Mouse (Mus musculus): ENCODE measurements around the gene Necab2. TPM values are rescaled to one million over a fixed set of nuclear protein-coding genes. Genes with fewer than 3 reads are reported as not detected.

The Necab2 gene
- polyA plus RNA-seq, 1 experiment from 2014 or later, result 0.79 TPM

DNA sequence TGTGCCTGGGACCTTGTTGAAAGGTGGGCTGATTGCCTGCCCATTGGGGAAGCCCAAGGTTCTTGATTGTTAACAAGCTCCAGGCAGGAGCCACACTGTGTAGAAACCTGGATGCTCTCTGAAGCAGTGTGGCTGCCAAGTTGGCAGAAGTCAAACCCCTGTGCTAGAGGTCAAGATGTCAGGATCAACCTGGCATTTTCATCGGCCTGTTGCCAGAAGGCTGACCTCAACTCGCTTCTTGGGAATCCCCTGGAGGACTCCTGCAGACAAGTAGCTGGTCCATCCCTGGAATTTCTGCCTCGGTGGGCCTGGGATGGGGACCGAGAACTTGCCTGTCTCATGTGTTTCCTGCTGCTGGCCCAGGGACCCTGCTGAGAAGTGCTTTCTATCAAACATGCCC is 55.6 kb downstream of the Necab2 start:
- H3K4me3 ChIP-seq, result no peak overlapping the region
- WGBS, result 38% methylated on average over 4 of the region's 4 CpGs
- no peak overlapping the region for H3K27ac ChIP-seq (replicated peaks)
- H3K9me3 ChIP-seq, result no peaks in the 10 kb centered on the region
- H3K9ac ChIP-seq, result peak overlapping the region; percentile 28; the same call in 1 of the 2 replicates
- peaks cover 12% of the 10 kb centered on the region for H3K36me3 ChIP-seq
- peaks cover 29% of the 10 kb centered on the region for H3K27me3 ChIP-seq (replicated peaks)
- no peak for ATAC-seq (ENCODE audit: extremely low read depth, insufficient number of reproducible peaks, low FRiP score, low TSS enrichment)
- no peak overlapping the region for H3K4me2 ChIP-seq
- H3K4me1 ChIP-seq, result peaks cover 32% of the 10 kb centered on the region

GRCm38 (mm10) chr8:119503191-119503767 is 56.8 kb downstream of the Necab2 start:
- 51% methylated on average over 10 of the region's 10 CpGs for WGBS
- peaks cover 32% of the 10 kb centered on the region for H3K4me1 ChIP-seq
- H3K9ac ChIP-seq, result no peak overlapping the region
- H3K36me3 ChIP-seq, result peaks cover 24% of the 10 kb centered on the region
- H3K9me3 ChIP-seq, result no peaks in the 10 kb centered on the region
- no peak overlapping the region for H3K27ac ChIP-seq (replicated peaks)
- ATAC-seq (ENCODE audit: extremely low read depth, insufficient number of reproducible peaks, low FRiP score, low TSS enrichment), result no peak
- H3K4me2 ChIP-seq, result no peak overlapping the region
- H3K4me3 ChIP-seq, result no peak overlapping the region
- H3K27me3 ChIP-seq (replicated peaks), result peaks cover 24% of the 10 kb centered on the region

GRCm38 (mm10) chr8:119505488-119505887 is 59.0 kb downstream of the Necab2 start:
- Histone ChIP-seq H3K27me3 (replicated peaks) (peaks cover 24% of the 10 kb centered on the region), H3K9ac (no peak overlapping the region), H3K9me3 (no peaks in the 10 kb centered on the region), H3K4me3 (no peak overlapping the region), H3K4me2 (no peak overlapping the region), H3K4me1 (peaks cover 32% of the 10 kb centered on the region), H3K27ac (replicated peaks) (no peak overlapping the region), H3K36me3 (peaks cover 46% of the 10 kb centered on the region)
- ATAC-seq (ENCODE audit: extremely low read depth, insufficient number of reproducible peaks, low FRiP score, low TSS enrichment), result no peak
- 34% methylated on average over 9 of the region's 9 CpGs for WGBS

DNA sequence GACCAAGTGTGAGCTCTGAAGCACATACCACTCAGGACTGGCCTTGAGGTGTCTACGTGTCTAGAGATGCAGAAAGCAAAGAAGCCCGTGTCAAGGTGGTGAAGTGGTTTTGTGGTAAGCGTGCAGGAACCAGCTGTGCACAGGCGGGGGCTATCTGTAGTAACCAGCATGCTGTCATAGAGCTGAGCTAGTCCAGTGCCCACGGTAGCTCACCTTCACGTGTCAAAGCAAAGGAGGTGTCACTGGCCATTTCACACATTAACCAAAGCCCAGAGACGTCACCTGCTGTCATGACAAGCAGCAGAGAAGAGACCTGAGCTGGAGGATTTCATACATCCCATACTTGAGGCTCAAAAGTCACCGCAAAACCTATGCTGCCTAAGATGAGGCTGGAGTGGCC is 59.6 kb downstream of the Necab2 start:
- H3K27me3 ChIP-seq (replicated peaks), result peaks cover 20% of the 10 kb centered on the region
- no peak for ATAC-seq (ENCODE audit: extremely low read depth, insufficient number of reproducible peaks, low FRiP score, low TSS enrichment)
- peaks cover 32% of the 10 kb centered on the region for H3K4me1 ChIP-seq
- H3K9ac ChIP-seq, result no peak overlapping the region
- 61% methylated on average over 8 of the region's 8 CpGs for WGBS
- no peaks in the 10 kb centered on the region for H3K9me3 ChIP-seq
- H3K36me3 ChIP-seq, result peaks cover 52% of the 10 kb centered on the region
- no peak overlapping the region for H3K27ac ChIP-seq (replicated peaks)
- H3K4me2 ChIP-seq, result no peak overlapping the region
- H3K4me3 ChIP-seq, result no peak overlapping the region

- H3K27me3 ChIP-seq (replicated peaks), result no peaks in the 10 kb centered on the region
- no peak overlapping the region for H3K27ac ChIP-seq (replicated peaks)
- H3K4me1 ChIP-seq, result peaks cover 13% of the 10 kb centered on the region; the same call in 1 of the 2 replicates
- H3K9ac ChIP-seq, result no peak overlapping the region
- no peak for ATAC-seq (ENCODE audit: extremely low read depth, insufficient number of reproducible peaks, low FRiP score, low TSS enrichment)
- H3K4me3 ChIP-seq, result no peak overlapping the region
- no peak overlapping the region for H3K4me2 ChIP-seq
- peaks cover 96% of the 10 kb centered on the region for H3K36me3 ChIP-seq
- H3K9me3 ChIP-seq, result no peaks in the 10 kb centered on the region
- WGBS, result 82% methylated on average over 9 of the region's 9 CpGs
These were observed 64.0 kb downstream of the Necab2 start for GRCm38 (mm10) chr8:119510471-119510870.

- Histone ChIP-seq H3K9me3 (no peaks in the 10 kb centered on the region), H3K36me3 (peaks cover 98% of the 10 kb centered on the region), H3K4me3 (no peak overlapping the region), H3K27ac (replicated peaks) (no peak overlapping the region), H3K4me2 (no peak overlapping the region), H3K27me3 (replicated peaks) (no peaks in the 10 kb centered on the region), H3K9ac (no peak overlapping the region), H3K4me1 (peaks cover 6% of the 10 kb centered on the region; the same call in 1 of the 2 replicates)
- ATAC-seq (ENCODE audit: extremely low read depth, insufficient number of reproducible peaks, low FRiP score, low TSS enrichment), result no peak
- WGBS, result 73% methylated on average over 7 of the region's 7 CpGs
These were observed 65.2 kb downstream of the Necab2 start for GRCm38 (mm10) chr8:119511722-119512121.

DNA sequence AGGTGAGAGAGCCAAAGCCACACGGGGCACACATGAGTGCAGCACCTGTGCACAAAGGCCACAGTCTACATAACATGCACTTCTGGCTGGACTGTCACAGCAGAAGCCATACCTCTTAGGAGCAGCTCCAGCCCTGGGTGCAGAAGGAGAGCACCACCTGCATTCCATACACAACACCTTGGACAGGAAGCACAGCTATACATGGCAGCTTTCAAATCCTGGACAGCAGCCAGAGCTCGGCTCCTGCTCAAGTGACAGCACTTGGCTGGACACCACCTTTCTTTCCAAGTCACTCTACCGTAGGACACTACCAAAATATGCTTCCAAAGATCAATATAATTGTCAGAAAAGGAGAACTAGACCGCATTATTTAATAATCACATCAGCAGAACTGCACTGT is 66.9 kb downstream of the Necab2 start:
- no peaks in the 10 kb centered on the region for H3K9me3 ChIP-seq
- no peak overlapping the region for H3K9ac ChIP-seq
- H3K27ac ChIP-seq (replicated peaks), result no peak overlapping the region
- no peak for ATAC-seq (ENCODE audit: extremely low read depth, insufficient number of reproducible peaks, low FRiP score, low TSS enrichment)
- no peaks in the 10 kb centered on the region for H3K27me3 ChIP-seq (replicated peaks)
- H3K4me3 ChIP-seq, result no peak overlapping the region
- H3K4me1 ChIP-seq, result peaks cover 6% of the 10 kb centered on the region; the same call in 1 of the 2 replicates
- WGBS, result 73% methylated on average over 4 of the region's 4 CpGs
- H3K4me2 ChIP-seq, result no peak overlapping the region
- peaks cover 100% of the 10 kb centered on the region for H3K36me3 ChIP-seq

- Histone ChIP-seq H3K36me3 (peaks cover 100% of the 10 kb centered on the region), H3K4me1 (peaks cover 11% of the 10 kb centered on the region), H3K9ac (no peak overlapping the region), H3K9me3 (no peaks in the 10 kb centered on the region), H3K27me3 (replicated peaks) (no peaks in the 10 kb centered on the region), H3K27ac (replicated peaks) (no peak overlapping the region), H3K4me2 (no peak overlapping the region), H3K4me3 (no peak overlapping the region)
- no peak for ATAC-seq (ENCODE audit: extremely low read depth, insufficient number of reproducible peaks, low FRiP score, low TSS enrichment)
- whole genome bisulfite sequencing, result 83% methylated on average over 3 of the region's 3 CpGs
These were observed 68.4 kb downstream of the Necab2 start for GRCm38 (mm10) chr8:119514940-119515339.

DNA sequence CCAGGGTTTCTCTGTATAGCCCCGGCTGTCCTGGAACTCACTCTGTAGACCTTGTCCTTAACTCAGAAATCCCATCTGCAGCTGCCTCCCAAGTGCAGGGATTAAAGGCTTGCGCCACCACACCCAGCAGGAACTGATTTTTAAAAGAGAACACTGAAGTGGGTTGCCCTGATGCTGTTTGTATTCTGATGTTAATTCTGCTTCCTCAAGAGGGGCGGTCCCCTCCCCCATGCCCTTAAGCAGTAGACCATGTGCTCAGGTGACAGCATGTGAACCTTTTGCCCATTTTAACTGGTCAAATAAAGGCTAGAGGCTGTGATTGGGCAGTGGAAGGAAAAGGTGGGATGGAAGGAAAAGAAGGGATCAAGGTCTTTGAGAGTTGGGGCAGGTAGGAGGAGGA is 69.2 kb downstream of the Necab2 start:
- H3K4me2 ChIP-seq, result no peak overlapping the region
- no peak for ATAC-seq (ENCODE audit: extremely low read depth, insufficient number of reproducible peaks, low FRiP score, low TSS enrichment)
- WGBS, result 80% methylated on average over 3 of the region's 3 CpGs
- H3K27ac ChIP-seq (replicated peaks), result no peak overlapping the region
- H3K9ac ChIP-seq, result no peak overlapping the region
- H3K36me3 ChIP-seq, result peaks cover 100% of the 10 kb centered on the region
- H3K4me3 ChIP-seq, result no peak overlapping the region
- H3K9me3 ChIP-seq, result no peaks in the 10 kb centered on the region
- no peaks in the 10 kb centered on the region for H3K27me3 ChIP-seq (replicated peaks)
- peaks cover 11% of the 10 kb centered on the region for H3K4me1 ChIP-seq

DNA sequence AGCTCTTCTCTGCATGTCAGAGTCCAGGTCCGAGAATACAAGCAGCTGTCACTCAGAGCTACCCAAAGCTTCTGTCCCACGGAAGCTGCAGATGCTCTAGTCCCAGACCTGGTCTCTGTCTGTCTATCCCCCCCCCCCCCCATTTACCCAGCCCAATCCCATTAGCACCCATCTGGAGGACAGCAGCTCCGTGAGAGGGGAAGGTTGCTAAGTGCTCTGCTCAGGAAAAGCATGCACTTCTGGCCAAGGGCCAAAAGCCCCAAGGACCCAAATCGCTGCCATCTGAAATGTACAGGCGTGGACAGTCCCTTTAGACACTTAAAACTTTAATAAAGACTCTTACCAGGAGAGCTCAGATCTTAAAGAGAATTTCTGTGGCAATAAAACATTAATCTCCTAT is 70.2 kb downstream of the Necab2 start:
- WGBS, result 52% methylated on average over 5 of the region's 5 CpGs

DNA sequence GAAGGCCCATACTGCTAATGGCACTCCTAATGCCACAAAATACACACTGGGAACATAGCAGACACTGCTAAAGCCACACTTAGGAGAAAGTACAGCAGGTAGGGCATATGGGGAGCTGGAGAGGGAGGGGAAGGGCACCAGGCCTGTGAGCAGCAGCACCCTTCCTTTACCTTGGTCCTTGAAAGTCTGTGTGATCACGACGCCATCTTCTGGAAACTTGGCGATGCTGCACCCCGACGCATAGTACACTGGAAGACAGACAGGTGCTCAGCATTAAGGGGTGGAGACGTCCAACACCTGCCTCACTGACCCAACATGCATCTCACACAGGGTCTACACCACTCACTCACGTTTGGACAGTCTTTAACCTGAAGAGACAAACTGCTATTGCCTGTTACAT is 73.6 kb downstream of the Necab2 start:
- H3K9ac ChIP-seq, result no peak overlapping the region
- H3K4me1 ChIP-seq, result peaks cover 5% of the 10 kb centered on the region
- H3K27ac ChIP-seq (replicated peaks), result no peak overlapping the region
- H3K9me3 ChIP-seq, result no peaks in the 10 kb centered on the region
- no peaks in the 10 kb centered on the region for H3K27me3 ChIP-seq (replicated peaks)
- H3K4me3 ChIP-seq, result no peak overlapping the region
- H3K36me3 ChIP-seq, result peaks cover 99% of the 10 kb centered on the region
- WGBS, result 76% methylated on average over 7 of the region's 7 CpGs
- ATAC-seq (ENCODE audit: extremely low read depth, insufficient number of reproducible peaks, low FRiP score, low TSS enrichment), result no peak
- H3K4me2 ChIP-seq, result no peak overlapping the region

More for the DNA sequence above, 70.2 kb downstream of the Necab2 start:
- no peak overlapping the region for H3K4me2 ChIP-seq
- H3K27ac ChIP-seq (replicated peaks), result no peak overlapping the region
- H3K9me3 ChIP-seq, result no peaks in the 10 kb centered on the region
- peaks cover 100% of the 10 kb centered on the region for H3K36me3 ChIP-seq
- H3K4me3 ChIP-seq, result no peak overlapping the region
- H3K9ac ChIP-seq, result no peak overlapping the region
- H3K4me1 ChIP-seq, result peaks cover 11% of the 10 kb centered on the region
- no peaks in the 10 kb centered on the region for H3K27me3 ChIP-seq (replicated peaks)
- no peak for ATAC-seq (ENCODE audit: extremely low read depth, insufficient number of reproducible peaks, low FRiP score, low TSS enrichment)

Measured in heart, embryonic 13.5 days (tissue).